Mouse (Mus musculus): ENCODE measurements around the gene Cd2ap.

The Cd2ap gene

DNA sequence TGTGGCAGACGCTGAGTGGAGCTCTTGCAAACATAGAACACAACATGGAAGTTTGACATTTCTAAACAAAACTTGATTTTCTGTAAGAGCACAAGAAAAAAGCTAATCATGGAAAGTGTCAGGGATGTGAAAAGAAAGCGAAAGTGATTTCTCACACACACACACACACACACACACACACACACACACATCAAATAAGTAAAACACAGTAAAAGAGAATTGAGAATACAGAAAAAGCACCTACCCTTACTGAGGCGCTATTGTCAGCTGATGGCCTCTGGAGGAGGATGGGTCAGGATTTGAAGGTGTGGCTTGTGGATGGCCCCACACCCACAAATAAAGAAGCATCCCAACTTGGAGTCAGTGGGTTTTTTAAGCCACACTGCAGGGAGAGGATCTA, 19.0 kb downstream of the Cd2ap start:
- no peak for DNase-seq

DNA sequence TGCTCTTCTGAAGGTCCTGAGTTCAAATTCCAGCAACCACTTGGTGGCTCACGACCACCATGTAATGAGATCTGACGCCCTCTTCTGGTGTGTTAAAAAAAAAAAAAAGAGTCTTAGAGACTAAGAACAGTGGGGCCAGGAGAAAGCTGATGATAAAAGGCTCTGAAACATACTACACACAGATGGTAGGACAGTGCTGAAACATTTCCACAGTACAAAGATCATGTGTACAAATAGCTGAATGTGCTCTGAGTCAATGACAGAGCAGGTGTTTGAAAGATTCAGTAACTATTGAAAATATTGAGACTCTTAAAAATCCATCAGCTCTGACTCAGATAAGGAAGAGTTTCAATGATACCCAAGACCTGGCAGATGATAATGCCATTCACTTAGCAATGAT, 29.4 kb downstream of the Cd2ap start:
- DNase-seq, result no peak

DNA sequence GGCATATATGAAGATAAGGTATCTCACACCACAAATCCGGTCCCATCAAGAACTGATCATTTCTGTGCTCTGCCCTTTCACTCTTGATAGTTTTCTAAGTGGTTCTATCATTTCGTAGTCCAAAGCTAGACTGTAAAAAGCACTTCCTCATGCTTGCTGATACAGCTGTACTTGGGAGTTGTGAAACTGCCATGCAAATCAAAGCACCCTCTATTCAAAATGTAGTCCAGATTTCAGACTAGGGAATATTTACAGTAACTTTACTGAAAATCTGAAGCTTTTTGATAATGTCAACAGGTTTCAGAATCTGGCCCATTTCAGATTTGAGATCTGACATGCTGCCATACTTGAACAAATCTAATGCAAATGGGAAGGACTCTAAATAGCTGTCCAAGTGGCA, 39.3 kb downstream of the Cd2ap start:
- no peak for DNase-seq

DNA sequence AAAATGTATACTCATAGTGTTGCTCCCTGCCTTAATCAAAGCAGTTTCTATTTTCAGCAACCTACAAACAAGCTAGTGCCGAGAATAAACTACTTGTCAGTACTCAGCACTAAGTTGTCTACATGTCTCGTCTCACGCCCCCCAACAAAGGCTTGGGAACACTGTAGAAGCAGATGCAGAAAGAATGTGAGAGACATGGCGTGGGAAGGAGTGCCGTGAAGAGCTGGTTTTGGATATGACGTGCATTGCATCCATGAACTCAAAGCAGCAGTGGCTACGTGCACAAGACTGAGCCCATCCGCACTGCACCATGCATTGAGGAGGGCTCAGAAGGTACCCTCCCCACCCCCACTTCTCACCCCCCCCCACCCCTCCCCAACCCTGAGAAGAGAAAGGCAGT, 53.7 kb downstream of the Cd2ap start:
- DNase-seq, result no peak

DNA sequence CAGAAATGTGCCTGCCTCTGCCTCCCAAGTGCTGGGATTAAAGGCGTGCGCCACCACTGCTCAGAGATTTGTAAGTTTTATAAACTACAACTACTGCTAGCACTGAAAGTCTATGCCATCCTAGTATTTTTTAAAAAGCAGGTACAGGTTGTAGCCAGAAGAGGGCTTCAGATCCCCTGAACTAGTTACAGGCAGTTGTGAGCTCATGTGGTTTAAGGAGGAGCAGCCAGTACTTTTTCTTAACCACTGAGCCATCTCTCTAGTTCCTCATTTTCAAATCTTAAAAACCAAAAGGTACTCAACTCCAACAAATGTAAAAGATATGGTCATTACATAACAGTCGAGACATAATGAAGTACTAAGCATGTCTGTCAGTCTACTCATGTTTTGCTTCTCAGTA, 61.1 kb downstream of the Cd2ap start:
- DNase-seq, result no peak

DNA sequence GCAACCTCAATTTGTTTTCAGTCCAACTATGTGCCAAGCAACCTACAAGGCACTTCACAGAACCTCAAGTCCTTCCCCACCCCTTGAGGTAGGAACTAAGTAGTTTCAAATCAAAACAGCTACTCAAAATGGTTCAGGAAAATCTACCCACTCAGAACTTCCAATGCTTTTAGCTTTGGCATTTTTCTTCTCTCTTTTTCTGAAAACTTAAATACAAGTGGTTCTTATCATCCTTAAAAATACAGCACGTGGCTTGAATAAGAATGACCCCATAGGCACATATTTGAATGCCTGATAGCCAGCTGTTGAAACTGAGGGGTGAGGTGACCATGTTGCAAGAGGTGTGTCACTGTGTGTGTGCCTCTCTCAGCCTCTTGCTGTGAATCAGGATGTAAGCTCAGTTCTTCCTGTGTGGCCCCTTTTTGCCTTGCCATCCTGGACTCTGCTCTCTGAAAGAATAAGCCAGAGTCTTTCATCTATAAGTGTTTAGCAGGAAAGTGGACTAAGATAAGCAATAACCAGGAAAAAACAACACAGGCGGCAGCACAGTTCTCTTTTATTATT, 84.0 kb downstream of the Cd2ap start:
- no peak for DNase-seq

DNA sequence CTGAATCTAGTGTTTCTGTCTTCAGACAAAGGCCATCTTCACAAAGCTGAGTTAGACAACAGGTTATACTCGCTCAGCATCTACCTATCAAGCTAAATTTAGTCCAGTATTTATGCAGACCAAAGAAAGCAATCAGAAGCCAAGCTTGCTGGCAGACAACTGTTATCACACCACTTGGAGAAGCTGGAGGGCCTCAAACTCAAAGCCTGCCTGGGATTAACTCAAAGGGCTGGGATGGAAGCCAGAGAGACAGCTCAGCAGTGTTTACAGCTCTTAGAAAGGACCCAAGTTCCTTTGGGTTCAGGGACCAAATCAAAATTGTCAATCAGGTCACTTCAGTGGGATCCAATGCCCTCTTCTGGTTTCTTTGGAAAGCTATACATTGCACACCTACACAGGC, 85.7 kb downstream of the Cd2ap start:
- DNase-seq, result no peak

DNA sequence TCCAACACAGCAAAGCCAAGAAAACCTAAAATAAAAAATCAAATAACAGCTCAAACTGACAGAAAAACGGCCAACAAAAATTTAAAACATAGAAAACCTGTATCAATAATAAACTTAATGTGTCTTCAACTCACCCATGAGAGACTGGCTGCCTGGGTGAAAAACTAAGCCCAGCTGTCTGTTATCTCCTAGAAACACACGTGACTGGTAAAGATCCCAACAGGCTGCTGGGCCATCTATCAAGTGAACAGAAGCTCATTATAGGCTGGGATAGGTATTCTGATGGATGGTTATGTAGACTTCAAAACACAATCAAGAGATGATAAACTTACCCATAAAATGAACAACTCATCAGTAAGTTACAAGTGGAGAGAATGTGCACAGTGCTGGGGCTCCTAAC, 86.7 kb downstream of the Cd2ap start:
- DNase-seq, result no peak

DNA sequence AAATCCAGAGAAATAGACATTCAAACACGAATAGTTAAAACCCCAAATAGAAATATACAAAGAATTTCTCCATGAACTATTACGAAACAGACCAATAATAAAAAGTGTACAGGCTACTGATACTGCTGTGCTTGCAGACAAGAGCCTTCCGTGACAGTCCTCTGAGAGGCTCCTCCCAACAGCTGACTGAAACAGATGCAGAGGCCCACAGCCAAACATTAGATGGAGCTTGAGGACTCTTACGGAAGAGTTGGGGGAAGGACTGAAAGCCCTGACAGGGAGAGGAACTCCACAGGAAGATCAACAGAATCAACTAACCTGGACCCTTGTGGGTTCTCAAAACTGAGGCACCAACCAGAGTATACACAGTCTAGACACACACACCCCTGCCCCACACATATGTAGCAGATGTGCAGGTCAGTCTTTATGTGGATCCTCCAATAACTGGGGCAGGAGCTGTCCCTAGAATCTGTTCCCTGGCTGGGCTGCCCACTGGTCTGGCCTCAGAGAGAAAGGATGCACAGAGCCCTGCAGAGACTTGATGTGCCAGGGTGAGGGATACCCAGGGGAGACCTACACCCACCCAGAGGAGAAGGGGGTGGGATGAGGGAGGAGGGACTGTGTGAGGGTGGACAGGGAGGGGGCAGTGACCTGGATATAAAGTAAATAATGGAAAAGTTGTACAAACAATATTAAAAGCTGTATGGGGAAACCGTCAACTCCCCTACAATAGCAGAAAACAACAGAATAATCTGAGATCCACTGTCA, 87.6 kb downstream of the Cd2ap start:
- no peak for DNase-seq

DNA sequence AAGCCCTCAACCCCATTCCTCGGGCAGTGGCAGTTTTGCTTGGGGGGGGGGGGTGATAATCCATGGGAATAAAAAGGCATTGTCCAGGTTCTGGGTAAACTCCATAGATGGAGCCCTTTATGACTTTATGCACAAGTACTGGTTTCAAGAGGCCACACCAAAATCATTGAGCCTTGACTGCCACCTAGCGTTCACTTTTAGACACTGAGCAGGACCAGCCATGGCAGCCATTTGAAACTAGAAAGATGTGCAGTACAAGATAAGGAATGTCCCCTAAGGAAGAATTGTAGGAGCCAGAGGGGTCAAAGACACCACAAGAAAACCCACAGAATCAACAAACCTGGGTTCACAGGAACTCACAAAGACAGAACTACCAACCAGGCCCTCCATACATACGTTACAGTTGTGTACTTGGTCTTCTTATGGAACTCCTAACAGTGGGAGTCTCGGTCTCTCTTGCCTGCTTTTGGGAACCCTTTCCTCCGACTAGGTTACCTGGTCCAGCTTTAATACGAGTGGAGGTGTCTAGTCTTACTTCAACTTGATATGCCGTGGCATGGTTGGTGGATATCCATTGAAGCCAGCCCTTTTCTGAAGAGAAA, 94.2 kb downstream of the Cd2ap start:
- peak; percentile 62 for DNase-seq

DNA sequence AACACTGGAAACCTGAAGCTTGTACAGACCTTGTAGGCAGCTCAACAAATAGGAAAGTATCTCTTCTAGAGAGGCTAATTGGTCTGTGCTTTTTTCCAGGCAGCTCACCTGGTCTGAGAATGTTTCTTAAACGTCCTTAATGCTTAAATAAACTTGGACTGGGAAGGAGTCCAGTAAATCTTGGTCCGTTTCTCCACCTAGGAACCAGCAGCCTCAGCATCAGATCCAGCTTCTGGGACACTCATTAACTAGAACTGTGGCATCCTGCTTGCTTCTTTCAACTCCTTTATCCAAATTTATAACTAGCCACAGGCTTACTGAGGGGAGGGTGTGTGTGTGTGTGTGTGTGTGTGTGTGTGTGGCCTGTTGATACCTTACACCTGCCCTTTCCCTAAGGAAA, 122.7 kb downstream of the Cd2ap start:
- DNase-seq, result no peak

DNA sequence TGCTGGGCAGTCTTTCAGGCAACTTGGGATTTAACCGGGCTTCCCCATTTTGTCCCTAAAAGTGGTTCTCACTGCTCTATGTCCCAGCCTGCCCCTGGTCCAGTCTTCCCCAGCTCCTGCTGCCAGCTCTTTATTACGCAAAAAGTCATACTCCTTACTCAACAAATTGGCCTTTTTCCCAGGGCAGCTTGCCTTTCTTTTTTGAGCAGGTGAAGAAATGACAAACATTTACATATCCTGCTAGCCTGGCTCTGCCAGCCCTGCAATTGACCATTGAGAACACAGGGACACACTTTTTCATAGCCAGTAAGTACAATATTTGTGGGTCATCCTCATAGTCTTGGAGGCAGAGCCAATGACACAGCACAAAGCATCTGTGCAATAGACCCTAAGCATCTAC, 124.3 kb downstream of the Cd2ap start:
- no peak for DNase-seq

DNA sequence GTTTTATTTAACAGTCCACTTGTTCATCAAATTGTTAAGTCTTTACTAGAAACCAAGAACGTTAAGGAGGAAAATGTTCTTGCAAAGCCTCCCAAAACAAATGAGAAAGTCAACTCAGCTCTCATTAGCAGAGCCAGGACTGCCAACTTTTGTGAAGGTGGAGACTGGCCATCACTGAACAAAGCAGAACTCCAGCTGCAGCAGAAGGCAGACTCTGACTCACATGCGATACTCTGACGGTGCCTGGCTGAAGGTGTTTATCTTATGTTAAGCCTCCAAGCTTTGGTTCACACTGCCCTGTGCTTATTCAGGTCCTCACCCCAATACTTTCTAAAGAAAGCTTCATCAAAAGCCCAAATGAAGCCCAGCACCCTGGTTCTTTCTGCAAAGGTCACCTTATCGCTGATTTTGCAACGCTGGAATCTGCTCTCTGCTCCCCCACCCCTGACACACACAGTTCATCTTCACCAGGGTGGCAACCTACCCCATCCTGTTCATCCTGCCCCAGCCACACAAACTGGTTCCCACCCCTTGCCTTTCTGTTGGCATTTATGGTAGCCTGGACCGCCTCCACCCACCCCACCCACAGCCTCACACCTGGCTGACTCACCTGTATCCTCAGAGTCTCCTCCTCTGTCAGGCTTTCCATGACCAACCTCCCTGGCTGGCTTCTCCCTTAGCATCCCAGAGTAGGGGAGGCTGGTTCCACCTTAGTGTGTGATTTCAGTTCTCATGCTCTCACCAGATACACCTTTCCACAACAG, 130.6 kb downstream of the Cd2ap start:
- no peak for DNase-seq
